Mouse (Mus musculus) hindbrain, embryonic 16.5 days (tissue): ENCODE results near the gene Dzip1. TPM values are rescaled to one million over a fixed set of nuclear protein-coding genes. Genes with fewer than 3 reads are reported as not detected.

ENCODE experiments used
- ATAC-seq: fragments of 200-750 bp; cut with Nextera tagmentation; 2 replicates; pipeline ENCODE4 v1.8.0; 2017; ENCODE audit warnings: moderate TSS enrichment, moderate library complexity
- H3K27ac ChIP-seq: fragments of 300-500 bp; sonication (generic); 2 replicates; pipeline ENCODE4 v1.5.1; 2014; ENCODE audit warnings: low read depth, mild to moderate bottlenecking, control low read depth, low read length, moderate library complexity
- H3K27me3 ChIP-seq: fragments of 300-500 bp; sonication (generic); replicated peaks from 2 replicates; pipeline ENCODE4 v1.6.1; 2014; ENCODE audit warnings: low read length; ENCODE audit not compliant: control insufficient read depth, insufficient read depth
- H3K36me3 ChIP-seq: fragments of 300-500 bp; sonication (generic); 2 replicates; pipeline ENCODE4 v1.6.1; 2014; ENCODE audit warnings: mild to moderate bottlenecking, low read length, moderate library complexity, mixed read lengths; ENCODE audit not compliant: control insufficient read depth, insufficient read depth
- H3K4me1 ChIP-seq: fragments of 300-500 bp; sonication (generic); 2 replicates; pipeline ENCODE4 v1.6.1; 2014; ENCODE audit warnings: low read depth, low read length; ENCODE audit not compliant: control insufficient read depth, insufficient read depth
- H3K4me2 ChIP-seq: fragments of 300-500 bp; sonication (generic); 2 replicates; pipeline ENCODE4 v1.6.1; 2014; ENCODE audit warnings: mild to moderate bottlenecking, low read length, control low read depth, moderate library complexity
- H3K4me3 ChIP-seq: fragments of 300-500 bp; sonication (generic); 2 replicates; pipeline ENCODE4 v1.5.1; 2014; ENCODE audit warnings: mild to moderate bottlenecking, low read length, control low read depth, moderate library complexity
- H3K9ac ChIP-seq: fragments of 300-500 bp; sonication (generic); 2 replicates; pipeline ENCODE4 v1.6.1; 2014; ENCODE audit warnings: low read depth, mild to moderate bottlenecking, control low read depth, low read length, moderate library complexity
- H3K9me3 ChIP-seq: fragments of 300-500 bp; sonication (generic); 2 replicates; pipeline ENCODE4 v1.6.1; 2014; ENCODE audit warnings: mild to moderate bottlenecking, low read length, moderate library complexity; ENCODE audit not compliant: control insufficient read depth
- WGBS: fragments of 180-500 bp; shearing (Covaris S2); extraction: QIAGEN DNeasy Blood & Tissue Kit; methylation state at CpG from one replicate; pipeline ENCODE4 v1.1.7; 2014; 5-methylcytosine and 5-hydroxymethylcytosine counted together
- polyA plus RNA-seq: library from polyadenylated mRNA; unstranded; fragments of >200 nt; fragmentation: Nextera tagmentation; extraction: Ambion mirVana; gene quantifications from 2 replicates; pipeline ENCODE4 v1.2.1, GENCODE M21; 2015

Dzip1 gene
- polyA plus RNA-seq, 1 experiment from 2014 or later = 93.5 TPM

GRCm38 (mm10) chr14:118834313-118834712 is 90.9 kb downstream of the Dzip1 start:
- ATAC-seq = no peak
- 14% methylated on average over 7 of the region's 7 CpGs for WGBS
- H3K9ac ChIP-seq = no peak overlapping the region
- H3K9me3 ChIP-seq = no peaks in the 10 kb centered on the region
- no peak overlapping the region for H3K27ac ChIP-seq
- H3K4me1 ChIP-seq = no peaks in the 10 kb centered on the region
- H3K27me3 ChIP-seq = 0 out of 2 replicates have a peak, but pooled peaks cover 2% of the 10 kb centered on the region
- H3K36me3 ChIP-seq = no peaks in the 10 kb centered on the region
- H3K4me3 ChIP-seq = no peak overlapping the region
- no peak overlapping the region for H3K4me2 ChIP-seq

DNA sequence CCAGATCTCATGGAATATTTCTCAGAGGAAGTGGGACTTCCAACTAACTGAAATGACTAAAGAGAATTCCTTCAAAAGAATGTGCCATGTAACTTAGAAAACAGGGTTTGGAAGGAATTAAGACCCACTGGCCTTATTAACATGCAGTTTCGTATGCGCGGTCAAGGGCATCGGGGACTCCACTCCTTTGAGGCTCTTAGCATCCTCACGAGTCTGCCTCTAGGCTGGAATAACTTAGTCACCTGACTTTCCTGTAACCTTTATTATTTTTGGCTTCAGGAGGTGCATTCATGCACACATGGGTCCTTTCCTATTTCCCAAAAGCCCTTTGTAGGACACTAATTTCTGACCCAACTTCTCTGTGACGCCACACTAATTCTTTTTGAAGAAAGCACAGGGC is 92.0 kb downstream of the Dzip1 start:
- Histone ChIP-seq H3K4me2 (no peak overlapping the region), H3K27me3 (0 out of 2 replicates have a peak, but pooled peaks cover 2% of the 10 kb centered on the region), H3K27ac (no peak overlapping the region), H3K4me3 (no peak overlapping the region), H3K9me3 (no peaks in the 10 kb centered on the region), H3K9ac (no peak overlapping the region), H3K4me1 (no peaks in the 10 kb centered on the region), H3K36me3 (no peaks in the 10 kb centered on the region)
- ATAC-seq = no peak
- WGBS = 90% methylated on average over 6 of the region's 6 CpGs

DNA sequence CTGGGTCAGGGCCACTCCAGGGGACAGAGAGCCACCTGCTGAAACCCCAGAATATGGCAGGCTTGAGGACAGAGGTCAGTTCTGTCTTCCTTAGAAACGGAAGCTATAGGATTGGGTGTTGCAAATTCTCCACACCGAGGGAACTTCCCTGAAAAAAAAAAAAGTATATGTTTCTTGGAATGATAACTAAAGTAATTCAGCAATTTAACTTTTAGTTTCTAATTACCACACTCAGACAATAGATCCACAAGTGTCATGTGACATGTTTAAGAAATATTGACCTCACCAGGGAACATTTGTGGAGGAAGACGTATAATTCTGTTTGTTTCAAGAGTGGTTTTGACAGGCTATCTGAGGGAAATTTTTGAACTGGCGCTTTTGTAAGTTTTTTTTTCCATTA is 93.7 kb downstream of the Dzip1 start:
- H3K4me1 ChIP-seq = no peaks in the 10 kb centered on the region
- no peak overlapping the region for H3K4me2 ChIP-seq
- H3K36me3 ChIP-seq = no peaks in the 10 kb centered on the region
- no peak for ATAC-seq
- H3K4me3 ChIP-seq = no peak overlapping the region
- H3K27me3 ChIP-seq = 0 out of 2 replicates have a peak, but pooled peaks cover 2% of the 10 kb centered on the region
- H3K27ac ChIP-seq = no peak overlapping the region
- 72% methylated on average over 4 of the region's 4 CpGs for WGBS
- no peaks in the 10 kb centered on the region for H3K9me3 ChIP-seq
- H3K9ac ChIP-seq = no peak overlapping the region

- Histone ChIP-seq H3K4me1 (no peaks in the 10 kb centered on the region), H3K4me2 (no peak overlapping the region), H3K27me3 (no peaks in the 10 kb centered on the region), H3K36me3 (no peaks in the 10 kb centered on the region), H3K27ac (no peak overlapping the region), H3K4me3 (no peak overlapping the region), H3K9me3 (no peaks in the 10 kb centered on the region), H3K9ac (no peak overlapping the region)
- WGBS = 94% methylated on average over 11 of the region's 11 CpGs
- ATAC-seq = no peak
Measured at GRCm38 (mm10) chr14:118829331-118830095, 95.7 kb downstream of the Dzip1 start.

- no peak overlapping the region for H3K9ac ChIP-seq
- no peak overlapping the region for H3K4me2 ChIP-seq
- WGBS = 19% methylated on average over 7 of the region's 7 CpGs
- H3K27me3 ChIP-seq = no peaks in the 10 kb centered on the region
- no peak overlapping the region for H3K27ac ChIP-seq
- no peaks in the 10 kb centered on the region for H3K4me1 ChIP-seq
- H3K9me3 ChIP-seq = no peaks in the 10 kb centered on the region
- H3K36me3 ChIP-seq = no peaks in the 10 kb centered on the region
- no peak overlapping the region for H3K4me3 ChIP-seq
- ATAC-seq = no peak
Measured at GRCm38 (mm10) chr14:118827283-118827904, 97.9 kb downstream of the Dzip1 start.

DNA sequence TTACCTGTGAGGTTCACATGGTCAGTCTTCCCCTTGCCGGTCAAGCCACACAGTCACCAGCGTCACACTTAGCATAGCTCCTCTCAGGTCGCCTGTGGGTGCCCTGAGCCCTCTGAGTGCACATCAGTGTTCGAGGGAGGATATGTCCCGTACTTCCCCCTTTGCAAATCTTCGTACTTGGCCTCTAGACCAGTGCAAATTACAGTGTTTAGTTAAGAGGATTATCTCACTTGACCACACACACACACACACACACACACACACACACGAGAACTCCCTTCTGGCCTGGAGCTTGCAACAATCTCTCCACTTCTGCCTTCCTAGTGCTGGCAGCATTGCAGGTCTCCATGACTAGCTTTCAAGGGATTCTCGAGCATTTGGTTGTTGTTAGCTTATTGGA is 98.9 kb downstream of the Dzip1 start:
- Histone ChIP-seq H3K36me3 (no peaks in the 10 kb centered on the region), H3K27me3 (no peaks in the 10 kb centered on the region), H3K4me3 (no peak overlapping the region), H3K9me3 (no peaks in the 10 kb centered on the region), H3K27ac (no peak overlapping the region), H3K9ac (no peak overlapping the region), H3K4me2 (no peak overlapping the region), H3K4me1 (no peaks in the 10 kb centered on the region)
- no peak for ATAC-seq
- 82% methylated on average over 8 of the region's 8 CpGs for WGBS

Other genes with a start within 250 kb of the Dzip1 start
- gene Abcc4, start 219.2 kb downstream of the Dzip1 start, polyA plus RNA-seq = 2.5 and 2.6 TPM in 2 replicates
- 3.7 and 9.2 TPM in 2 replicates for gene Cldn10, start 137.6 kb downstream of the Dzip1 start, polyA plus RNA-seq
- 22.5 and 24.8 TPM in 2 replicates for gene Dnajc3, start 12.5 kb upstream of the Dzip1 start, polyA plus RNA-seq
- gene Uggt2, start 174.0 kb upstream of the Dzip1 start, polyA plus RNA-seq = 18.1 and 19.2 TPM in 2 replicates
- 1.7 and 1.8 TPM in 2 replicates for gene Hs6st3, start 212.9 kb upstream of the Dzip1 start, polyA plus RNA-seq